Mouse (Mus musculus): ENCODE measurements around the gene Pla2g2d.
A peak's percentile ranks its signal among the peaks of the same experiment; 100 is the strongest.
"Not testable (repeated sequence)": the region's sequence is repeated elsewhere in the genome, so short reads cannot be mapped to it uniquely, and the experiment has no call there.

The Pla2g2d gene

DNA sequence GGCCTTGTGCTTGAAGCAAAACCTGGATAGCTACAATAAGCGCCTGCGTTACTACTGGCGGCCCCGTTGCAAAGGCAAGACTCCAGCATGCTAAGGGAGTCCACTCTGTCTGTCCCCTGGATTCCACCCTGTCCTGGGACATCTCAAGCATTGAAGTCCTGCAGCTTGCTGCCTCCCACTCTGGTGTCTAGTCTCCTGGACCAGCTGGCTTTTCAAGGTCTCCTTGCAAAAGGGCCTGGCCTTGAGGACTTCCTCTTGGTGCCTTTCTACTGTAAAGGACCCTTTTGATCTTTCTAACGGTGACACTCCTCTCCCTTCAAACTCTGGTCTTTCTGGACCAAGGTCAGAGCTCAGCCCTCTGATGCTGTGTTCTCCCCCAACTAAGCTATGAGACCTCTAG lies 4.8 kb downstream of the Pla2g2d start:
- no peak for DNase-seq (ENCODE audit: low spot score)

DNA sequence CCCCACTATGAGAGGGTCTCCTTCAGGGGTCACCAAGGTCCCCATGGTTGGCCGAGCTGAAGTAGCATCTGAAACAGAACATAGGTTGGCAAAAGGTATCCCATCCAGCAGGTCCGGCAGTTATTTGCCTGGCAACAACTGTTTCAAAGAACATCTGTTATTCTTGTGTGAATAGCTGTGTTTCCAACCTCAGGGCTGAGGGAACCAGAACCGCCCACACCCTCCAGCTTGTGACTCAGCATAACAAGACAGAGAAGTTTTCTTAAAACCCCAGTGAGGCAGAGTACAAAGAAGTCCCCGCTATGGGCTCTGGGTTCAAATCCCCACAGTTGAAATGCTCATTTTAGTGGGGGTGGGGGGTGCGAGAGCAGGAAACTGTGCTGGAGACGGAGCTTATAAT lies 6.6 kb downstream of the Pla2g2d start:
- no peak for DNase-seq (ENCODE audit: low spot score)

GRCm38 (mm10) chr4:138785721-138786120 lies 10.2 kb downstream of the Pla2g2d start:
- DNase-seq (ENCODE audit: low spot score): no peak

DNA sequence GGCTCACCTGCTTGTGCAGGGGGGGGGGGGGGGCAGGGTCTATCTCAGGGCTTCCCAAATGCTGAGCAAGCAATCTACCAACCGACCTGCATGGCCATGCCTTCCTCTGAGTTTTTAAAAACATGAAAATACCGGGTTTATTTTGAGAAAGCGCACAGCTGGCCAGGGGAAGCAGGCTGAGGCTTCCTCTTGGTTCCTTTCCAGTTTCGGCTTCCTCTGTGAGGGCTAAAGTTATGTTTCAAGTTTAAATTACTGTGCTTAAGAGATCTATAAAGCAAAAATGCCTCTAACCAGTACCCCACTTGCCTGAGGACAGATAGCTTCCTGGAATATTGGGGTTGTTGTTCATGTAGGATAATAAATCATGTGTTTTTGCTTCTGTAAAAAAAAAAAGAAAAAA lies 10.6 kb downstream of the Pla2g2d start:
- no peak for DNase-seq (ENCODE audit: low spot score)

DNA sequence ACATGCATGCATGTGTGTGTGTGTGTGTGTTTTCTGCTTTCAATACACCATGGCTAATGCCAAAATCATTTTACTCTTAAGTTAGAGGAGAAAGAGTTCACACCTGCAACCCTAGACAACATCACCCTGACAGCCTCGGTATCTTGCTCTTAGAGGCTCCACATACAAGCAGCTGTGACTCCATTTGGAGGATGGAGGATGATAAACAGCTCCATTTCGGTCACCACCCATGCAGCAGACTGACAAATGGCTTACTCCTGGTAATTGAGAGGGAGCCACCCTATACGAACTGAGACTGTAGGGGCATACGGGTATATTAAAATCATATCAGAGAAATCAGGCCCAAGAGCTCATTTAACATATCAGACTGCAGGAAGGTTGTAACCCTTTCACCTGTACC lies 12.8 kb downstream of the Pla2g2d start:
- no peak for DNase-seq (ENCODE audit: low spot score)

DNA sequence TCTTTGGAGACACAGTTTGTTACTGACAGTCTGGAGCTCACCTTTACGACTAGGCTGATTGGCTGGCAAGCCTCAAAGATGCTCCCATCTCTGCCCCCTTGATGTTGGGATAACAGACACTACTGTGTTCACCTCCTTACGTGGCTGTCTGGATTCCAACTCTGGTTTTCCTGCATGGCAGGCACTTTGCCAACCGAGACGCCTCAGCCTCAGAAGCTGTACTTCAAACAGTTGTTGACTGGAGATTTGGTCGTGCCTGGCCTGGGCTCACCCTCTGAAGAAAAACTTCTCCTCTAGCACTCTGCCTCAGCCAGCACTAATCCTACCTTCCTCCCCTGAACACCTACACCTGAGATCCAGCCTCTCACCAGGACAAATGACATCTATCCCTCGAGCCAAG lies 15.9 kb downstream of the Pla2g2d start:
- DNase-seq (ENCODE audit: low spot score): no peak

DNA sequence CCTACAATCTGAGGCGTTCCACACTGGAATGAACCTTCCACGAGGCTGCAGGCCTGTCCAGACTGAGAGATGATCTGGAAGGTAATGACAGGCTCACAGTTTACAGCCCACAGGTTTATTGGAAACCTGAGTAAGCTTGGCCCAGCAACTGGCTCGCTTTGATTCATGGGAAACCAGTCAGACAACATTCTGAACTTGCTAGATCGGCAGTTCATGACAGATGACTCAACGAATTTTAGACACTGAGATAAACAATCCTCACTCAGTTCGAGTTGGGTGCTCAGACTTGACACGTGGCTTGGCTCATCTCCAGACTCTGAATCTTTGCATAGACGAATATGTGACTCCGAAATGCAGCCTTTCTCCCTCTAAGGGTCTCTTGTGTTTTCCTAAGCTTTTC lies 17.1 kb downstream of the Pla2g2d start:
- DNase-seq (ENCODE audit: low spot score): peak; percentile 24

DNA sequence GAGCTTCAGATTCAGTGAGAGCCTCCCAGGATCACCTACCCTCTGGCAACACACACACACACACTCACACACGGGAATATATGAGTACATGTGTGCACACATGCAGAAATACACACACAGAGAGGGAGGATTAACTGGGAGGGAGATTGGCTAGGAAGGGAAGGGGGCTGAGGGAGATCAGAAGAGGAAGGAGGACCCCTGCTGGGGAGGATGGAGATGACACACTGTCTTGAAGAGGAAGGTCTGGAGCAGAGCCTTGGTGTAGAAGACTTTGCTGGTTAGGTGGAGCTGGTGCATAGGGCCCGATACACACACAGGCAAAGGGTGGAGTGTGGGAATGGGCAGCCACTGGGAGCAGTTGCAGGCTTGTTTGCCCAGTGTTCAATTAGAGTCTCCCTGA lies 17.7 kb downstream of the Pla2g2d start:
- DNase-seq (ENCODE audit: low spot score): no peak

GRCm38 (mm10) chr4:138794344-138794743 lies 18.8 kb downstream of the Pla2g2d start:
- DNase-seq (ENCODE audit: low spot score): no peak

DNA sequence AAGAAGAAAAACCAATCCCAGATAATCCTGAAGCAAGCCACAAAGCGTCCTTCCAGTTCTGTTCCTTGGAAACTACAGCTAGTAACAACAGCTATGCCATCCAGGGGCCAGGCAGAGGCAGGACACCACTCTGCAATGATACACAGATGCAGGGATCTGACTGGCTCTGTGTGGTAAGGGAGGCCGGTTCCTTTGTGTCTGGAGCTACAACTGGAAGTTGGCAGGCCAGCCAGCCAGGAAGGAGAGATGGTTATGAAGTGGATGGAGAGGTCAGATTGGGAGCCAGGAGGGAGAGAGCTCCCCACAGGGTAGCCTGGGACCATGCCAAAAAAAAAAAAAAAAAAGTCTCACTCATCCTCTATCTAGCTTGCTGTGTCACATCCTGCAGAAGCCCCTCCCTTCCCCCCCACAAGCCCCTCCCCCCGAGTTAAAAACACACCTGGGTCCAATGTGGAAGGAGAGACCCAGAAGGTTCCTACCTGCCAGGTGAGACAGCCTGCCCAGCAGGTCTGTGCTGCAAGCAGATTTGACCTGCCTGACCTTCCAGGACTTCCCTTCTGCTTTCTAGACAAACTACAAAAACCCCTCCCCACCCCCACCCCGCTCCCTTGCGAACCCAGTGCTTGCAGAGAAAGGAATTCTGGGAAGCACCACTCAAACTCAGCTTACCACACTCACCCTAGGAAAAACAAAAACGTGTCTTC lies 21.1 kb downstream of the Pla2g2d start:
- DNase-seq (ENCODE audit: low spot score): no peak

GRCm38 (mm10) chr4:138797217-138797570 lies 21.7 kb downstream of the Pla2g2d start:
- no peak for DNase-seq (ENCODE audit: low spot score)

- no peak for DNase-seq (ENCODE audit: low spot score)
Measured at GRCm38 (mm10) chr4:138800134-138800744, 24.7 kb downstream of the Pla2g2d start.

DNA sequence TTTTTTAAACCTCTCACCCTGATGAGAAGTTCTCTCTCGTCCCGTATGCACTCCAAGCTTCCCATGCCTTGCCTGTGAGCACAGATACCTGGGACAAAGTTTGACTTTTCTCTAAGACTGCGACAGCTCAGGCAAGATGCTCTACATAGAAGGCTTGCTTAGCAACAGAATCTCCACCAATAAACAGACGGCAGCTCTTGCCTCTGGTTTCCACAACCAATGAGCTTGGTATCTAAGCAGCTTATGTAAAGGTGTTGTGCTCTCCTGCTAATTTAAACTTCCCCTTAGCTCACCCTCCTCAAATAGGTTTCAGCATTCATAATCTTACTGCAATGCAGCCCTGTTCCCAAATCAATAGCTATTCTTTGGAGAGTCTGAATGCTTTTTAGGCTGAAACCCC lies 26.1 kb downstream of the Pla2g2d start:
- DNase-seq (ENCODE audit: low spot score): no peak

DNA sequence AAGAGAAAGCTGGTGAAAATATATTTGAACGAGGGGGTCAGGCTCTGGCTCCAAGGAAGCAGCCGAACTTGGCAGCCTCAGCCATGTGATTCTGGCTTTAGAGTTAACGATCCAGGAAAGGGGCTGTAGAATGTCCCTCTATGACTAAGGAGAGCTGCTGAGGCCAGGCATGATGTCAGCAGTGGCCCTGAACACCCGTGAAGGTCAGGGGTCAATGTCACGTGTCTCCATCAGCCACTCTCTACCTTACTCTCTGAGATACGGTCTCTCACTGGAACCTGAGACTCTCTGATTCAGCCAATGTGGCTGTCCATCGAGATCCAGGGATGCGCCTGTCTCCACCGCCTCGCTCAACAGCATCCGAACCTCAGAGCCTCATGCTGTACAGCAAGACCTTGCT lies 27.4 kb downstream of the Pla2g2d start:
- DNase-seq (ENCODE audit: low spot score): no peak

GRCm38 (mm10) chr4:138805248-138805647 lies 29.7 kb downstream of the Pla2g2d start:
- no peak for DNase-seq (ENCODE audit: low spot score)

DNA sequence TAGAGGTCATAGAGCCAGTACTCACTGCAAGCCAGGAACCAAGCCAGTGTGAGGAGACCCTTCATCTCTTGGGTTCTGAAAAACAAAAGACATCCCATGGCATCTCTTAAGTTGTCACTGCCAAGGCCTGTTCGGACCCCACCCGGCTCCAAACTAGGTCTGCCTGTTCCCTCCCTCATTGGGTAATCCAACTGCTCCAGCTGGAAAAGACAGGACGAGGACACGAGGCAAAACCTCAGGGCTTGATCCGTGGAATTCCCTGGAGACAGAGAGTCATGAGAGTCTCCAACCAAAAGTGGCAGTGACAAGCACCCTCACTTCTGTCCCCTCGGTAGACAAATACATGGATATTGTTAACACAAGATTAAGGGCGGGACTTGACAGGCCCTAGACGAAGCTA lies 30.6 kb downstream of the Pla2g2d start:
- DNase-seq (ENCODE audit: low spot score): no peak

DNA sequence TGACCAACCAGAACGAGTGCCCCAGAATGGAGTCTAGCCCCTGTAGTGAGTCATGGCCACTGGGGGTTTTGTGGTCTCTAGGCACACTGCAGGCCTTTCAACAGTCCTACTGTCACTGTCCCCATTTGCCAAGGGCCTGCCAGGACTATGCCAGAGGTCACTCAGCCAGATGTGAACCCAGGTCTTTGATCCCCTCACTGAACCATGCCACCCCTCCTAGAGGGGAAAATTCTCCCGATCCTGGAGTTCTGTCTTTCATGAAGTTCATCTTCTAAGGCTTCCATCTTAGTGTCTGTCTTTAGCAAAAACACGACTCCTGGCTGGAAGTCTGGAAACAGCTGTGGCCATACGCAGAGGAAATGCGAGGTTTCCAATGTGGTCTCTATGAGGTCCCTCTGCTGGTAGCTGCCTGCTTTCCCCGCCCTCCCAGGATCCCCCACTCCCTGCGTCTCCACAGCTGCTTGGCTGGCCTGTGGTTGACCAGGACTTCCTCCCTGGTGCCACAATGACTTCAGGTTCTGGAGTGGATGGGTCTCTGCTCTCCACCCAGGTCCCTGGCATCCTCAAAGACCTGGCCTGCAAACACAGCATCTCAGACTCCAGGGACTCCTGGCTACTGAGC lies 31.5 kb downstream of the Pla2g2d start:
- DNase-seq (ENCODE audit: low spot score): no peak

- no peak for DNase-seq (ENCODE audit: low spot score)
Measured at GRCm38 (mm10) chr4:138816166-138816565, 40.6 kb downstream of the Pla2g2d start.

GRCm38 (mm10) chr4:138817736-138818135 lies 42.2 kb downstream of the Pla2g2d start:
- DNase-seq (ENCODE audit: low spot score): peak; percentile 32

DNA sequence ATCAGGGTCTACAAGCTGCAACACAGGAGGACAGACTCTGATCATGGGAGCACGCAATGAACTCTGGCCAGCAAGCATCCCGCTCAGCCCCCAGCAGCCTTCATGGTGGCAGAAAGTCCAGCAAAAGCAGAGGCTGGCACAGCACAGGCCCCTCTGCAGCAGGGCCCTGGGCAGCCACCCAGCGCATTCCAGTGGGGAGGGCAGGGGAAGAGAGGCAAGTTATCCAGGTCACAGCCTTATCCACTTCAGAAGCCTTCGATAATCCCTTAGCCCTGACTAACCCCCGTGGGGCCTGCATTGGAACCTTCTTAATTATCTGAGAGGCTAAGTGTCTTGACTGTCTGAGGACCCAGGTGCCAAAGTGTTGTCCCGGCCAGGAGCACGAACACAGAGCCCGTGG lies 43.6 kb downstream of the Pla2g2d start:
- peak; percentile 20 for DNase-seq (ENCODE audit: low spot score)

DNA sequence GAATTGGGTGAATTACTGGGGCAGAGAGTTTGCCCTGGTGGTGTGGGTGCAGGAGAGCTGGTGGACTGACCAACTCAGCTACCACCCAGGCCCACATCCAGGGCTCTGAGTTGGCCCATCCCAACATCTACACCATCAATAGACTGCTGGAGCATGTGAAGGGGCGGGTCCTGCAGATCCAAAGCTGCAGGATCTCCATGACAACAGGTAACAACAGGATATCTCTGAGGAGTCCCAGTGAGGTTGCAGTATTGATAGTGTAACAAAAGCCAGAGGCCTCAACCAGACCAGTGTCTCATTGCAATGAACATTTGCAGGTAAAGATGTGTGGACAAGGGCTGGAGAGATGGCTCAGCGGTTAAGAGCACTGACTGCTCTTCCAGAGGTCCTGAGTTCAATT lies 45.5 kb downstream of the Pla2g2d start:
- no peak for DNase-seq (ENCODE audit: low spot score)

DNA sequence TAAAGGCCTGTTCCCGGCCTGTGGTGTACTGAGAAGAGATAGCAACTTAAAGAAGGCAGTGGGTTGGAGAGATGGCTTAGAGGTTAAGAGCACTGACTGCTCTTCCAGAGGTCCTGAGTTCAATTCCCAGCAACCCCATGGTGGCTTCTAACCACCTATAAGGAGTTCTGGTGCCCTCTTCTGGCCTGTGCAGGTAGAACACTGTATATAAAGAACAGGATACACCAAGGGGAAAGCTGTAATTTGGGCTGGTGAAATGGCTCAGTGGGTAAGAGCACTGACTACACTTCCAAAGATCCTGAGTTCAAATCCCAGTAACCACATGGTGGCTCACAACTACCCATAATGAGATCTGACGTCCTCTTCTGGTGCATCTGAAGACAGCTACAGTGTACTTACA lies 48.6 kb downstream of the Pla2g2d start:
- not testable (repeated sequence) for DNase-seq (ENCODE audit: low spot score)

DNA sequence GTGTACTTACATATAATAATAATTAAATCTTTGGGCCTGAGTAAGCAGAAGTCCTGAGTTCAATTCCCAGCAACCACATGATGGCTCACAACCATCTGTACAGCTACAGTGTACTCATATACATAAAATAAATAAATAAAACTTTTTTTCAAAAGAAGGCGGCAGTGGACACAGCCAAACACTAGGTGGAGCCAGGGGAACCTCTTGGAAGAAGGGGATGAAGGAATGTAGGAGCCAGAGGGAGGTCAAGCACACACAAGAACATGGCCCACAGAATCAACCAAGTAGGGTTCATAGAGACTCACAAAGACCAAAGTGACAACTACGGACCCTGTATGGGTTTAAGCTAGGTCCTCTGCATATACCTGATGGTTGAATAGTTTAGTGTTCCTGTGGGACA lies 49.1 kb downstream of the Pla2g2d start:
- DNase-seq (ENCODE audit: low spot score): peak; percentile 26
